Mouse (Mus musculus) forebrain, embryonic 10.5 days (tissue): Measurements from ENCODE around the gene Ninj2. TPM values are rescaled to one million over a fixed set of nuclear protein-coding genes. Genes with fewer than 3 reads are reported as not detected.
A peak's percentile ranks its signal among the peaks of the same experiment; 100 is the strongest.

ENCODE experiments used
- DNase-seq: peaks from one replicate; pipeline ENCODE4 v3.0.0-alpha.2; 2017; ENCODE audit warnings: low spot score; ENCODE audit errors: extremely low spot score
- H3K27ac ChIP-seq: fragments of 300-500 bp; sonication (generic); 2 replicates; pipeline ENCODE4 v1.5.1; 2016; ENCODE audit warnings: mild to moderate bottlenecking
- H3K27me3 ChIP-seq: fragments of 300-500 bp; sonication (generic); 2 replicates; pipeline ENCODE4 v1.6.1; 2016; ENCODE audit warnings: mild to moderate bottlenecking; ENCODE audit not compliant: poor library complexity, severe bottlenecking
- H3K36me3 ChIP-seq: fragments of 300-500 bp; sonication (generic); replicated peaks from 2 replicates; pipeline ENCODE4 v1.6.1; 2016; ENCODE audit warnings: mild to moderate bottlenecking, moderate library complexity
- H3K4me1 ChIP-seq: fragments of 300-500 bp; sonication (generic); 2 replicates; pipeline ENCODE4 v1.6.1; 2016
- H3K4me3 ChIP-seq: fragments of 300-500 bp; sonication (generic); 2 replicates; pipeline ENCODE4 v1.5.1; 2016; ENCODE audit warnings: mild to moderate bottlenecking, moderate library complexity
- H3K9me3 ChIP-seq: fragments of 300-500 bp; sonication (generic); 2 replicates; pipeline ENCODE4 v1.6.1; 2016; ENCODE audit warnings: mild to moderate bottlenecking, moderate library complexity
- WGBS: fragments of 180-500 bp; shearing (Covaris S2); methylation state at CpG from one replicate; pipeline ENCODE4 v1.1.7; 2016; 5-methylcytosine and 5-hydroxymethylcytosine counted together
- polyA plus RNA-seq: library from polyadenylated mRNA; unstranded; fragments of >200 nt; fragmentation: Nextera tagmentation; extraction: Ambion mirVana; gene quantifications from 2 replicates; pipeline ENCODE4 v1.2.1, GENCODE M21; 2016

Ninj2 gene
- polyA plus RNA-seq, 1 experiment from 2014 or later = not detected

DNA sequence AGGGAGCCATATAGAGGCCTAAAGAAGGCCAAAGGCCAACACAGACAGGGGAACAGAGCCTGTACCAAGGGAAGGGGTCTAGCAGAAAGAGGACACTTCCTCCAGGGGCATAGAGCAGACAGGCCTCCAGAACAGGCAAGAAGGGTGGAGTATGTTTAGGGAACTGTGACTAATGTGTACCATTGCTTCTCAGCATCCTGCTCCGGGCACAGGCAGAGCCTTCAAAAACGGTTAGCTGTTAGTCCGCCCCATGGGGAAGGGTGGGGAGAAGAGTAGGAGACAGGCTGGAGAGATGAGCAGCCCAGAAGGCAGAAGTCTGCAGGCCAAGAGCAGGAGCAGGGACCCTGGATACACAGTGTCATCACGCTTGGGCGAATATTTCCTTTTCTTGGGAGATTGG lies 96.1 kb downstream of the Ninj2 start:
- H3K4me1 ChIP-seq = peaks cover 59% of the 10 kb centered on the region
- 79% methylated on average over 5 of the region's 5 CpGs for WGBS
- H3K27me3 ChIP-seq = peaks cover 44% of the 10 kb centered on the region

DNA sequence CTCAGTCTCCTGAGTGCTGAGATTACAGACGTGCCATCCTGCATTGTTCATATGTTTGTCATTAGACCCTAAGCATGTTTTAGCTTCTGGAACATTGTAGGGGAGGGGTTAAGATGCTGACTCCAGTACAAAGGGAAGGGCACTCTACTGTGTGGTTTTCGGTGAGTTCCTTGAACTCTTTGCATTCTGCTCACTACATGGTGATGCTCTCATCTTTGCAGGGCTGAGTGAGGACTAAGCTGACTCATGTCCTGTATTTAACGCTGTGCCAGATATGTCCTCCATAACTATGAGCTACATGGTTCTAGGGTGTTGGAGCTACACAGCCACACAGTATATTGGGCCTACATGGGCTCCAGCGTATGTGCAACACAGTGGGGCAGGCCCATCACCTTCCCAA lies 97.2 kb downstream of the Ninj2 start:
- no peak for DNase-seq
- Histone ChIP-seq H3K27ac (no peak overlapping the region), H3K36me3 (no peaks in the 10 kb centered on the region), H3K27me3 (peaks cover 53% of the 10 kb centered on the region), H3K9me3 (no peaks in the 10 kb centered on the region), H3K4me3 (no peak overlapping the region), H3K4me1 (peaks cover 67% of the 10 kb centered on the region)
- 85% methylated on average over 4 of the region's 4 CpGs for WGBS

More for the DNA sequence above, 96.1 kb downstream of the Ninj2 start:
- no peak for DNase-seq
- H3K27ac ChIP-seq = no peak overlapping the region
- H3K4me3 ChIP-seq = no peak overlapping the region
- H3K36me3 ChIP-seq = no peaks in the 10 kb centered on the region
- H3K9me3 ChIP-seq = no peaks in the 10 kb centered on the region

DNA sequence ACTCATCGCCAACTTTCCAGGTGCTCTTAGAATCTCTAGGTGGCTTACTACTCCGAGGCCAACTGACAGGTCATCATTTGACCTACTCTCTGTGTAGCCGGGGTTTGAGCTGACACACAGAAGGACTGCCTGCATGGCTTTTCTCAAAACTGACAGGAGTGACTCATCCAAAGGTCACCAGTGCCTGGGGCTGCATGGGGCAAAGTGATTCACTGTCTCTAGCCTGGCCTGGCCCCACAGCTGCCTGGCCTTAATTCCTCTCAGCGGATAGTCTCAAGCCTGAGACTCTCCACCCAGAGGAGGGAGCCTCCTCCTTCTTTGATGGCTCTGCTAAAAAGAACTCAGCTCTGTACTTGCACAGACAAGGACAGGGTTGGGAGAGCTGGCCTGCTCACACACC lies 97.8 kb downstream of the Ninj2 start:
- Histone ChIP-seq H3K27ac (no peak overlapping the region), H3K36me3 (no peaks in the 10 kb centered on the region), H3K4me3 (no peak overlapping the region), H3K9me3 (no peaks in the 10 kb centered on the region), H3K27me3 (peaks cover 54% of the 10 kb centered on the region), H3K4me1 (peaks cover 62% of the 10 kb centered on the region)
- WGBS = 72% methylated on average over 4 of the region's 4 CpGs
- no peak for DNase-seq

DNA sequence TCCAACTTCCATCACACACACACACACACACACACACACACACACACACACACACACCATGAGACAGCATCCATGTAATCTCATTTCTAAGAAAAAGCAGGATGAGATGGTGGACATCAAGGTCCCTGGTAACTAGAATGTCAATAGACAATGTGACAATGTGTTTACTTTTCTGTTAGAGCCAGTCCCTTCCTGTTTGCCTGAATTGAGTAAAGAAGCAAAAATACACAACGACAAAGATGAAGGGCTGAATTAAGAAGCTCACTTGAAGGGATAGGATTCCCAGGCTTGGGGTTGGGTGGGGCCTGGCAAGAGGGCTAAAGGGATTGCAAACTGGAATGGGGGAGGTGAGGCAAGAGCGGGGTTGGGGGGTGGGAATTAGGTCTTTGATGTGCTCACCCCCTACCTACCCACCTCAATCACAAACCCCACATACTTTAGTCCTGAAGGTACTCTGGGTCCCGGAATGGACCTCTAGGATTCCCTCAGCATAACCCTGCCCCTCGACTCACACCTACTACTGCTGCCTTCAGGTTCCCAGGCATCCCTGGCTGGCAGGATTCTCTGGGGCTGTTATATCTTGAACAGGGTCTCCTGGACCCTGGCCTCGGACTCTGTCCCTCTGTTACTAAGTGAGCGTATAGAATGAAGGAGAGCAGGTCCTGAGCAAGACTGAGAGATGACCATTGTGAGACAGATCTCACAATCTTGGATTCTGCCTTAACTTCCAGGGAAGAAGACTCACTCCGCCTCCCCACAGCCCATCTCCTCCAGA lies 98.4 kb downstream of the Ninj2 start:
- WGBS = 50% methylated on average over 7 of the region's 7 CpGs

DNA sequence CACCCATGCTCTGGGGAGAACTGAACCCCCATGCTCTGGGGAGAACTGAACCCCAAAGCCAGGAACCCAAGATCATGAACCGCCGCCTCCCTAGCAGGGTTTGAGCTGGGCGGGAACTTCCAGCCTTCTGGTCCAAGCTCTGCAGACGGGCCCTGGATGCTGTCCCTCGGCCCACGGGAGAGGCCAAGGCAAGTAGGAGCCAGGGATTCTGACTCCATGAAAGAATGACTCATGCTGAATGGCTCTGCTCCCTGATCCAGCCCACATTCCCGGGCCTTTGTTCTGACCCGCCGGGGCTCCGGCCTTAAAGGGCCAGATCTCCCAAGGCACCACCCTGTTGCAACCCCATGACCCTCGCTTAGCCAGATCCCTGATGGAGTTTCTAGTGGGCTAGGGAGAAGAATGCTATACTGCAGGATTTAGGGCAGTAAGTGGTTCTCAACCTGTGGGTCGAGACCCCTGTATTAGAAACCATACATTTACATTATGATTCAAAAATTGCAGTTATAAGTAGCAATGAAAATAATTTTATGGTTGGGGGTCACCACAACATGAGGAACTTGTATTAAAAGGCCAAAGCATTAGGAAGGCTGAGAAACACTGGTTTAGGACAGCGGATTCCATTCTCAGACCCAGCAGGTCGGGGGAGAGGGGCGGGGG lies 99.2 kb downstream of the Ninj2 start:
- 10% methylated on average over 15 of the region's 15 CpGs for WGBS
- Histone ChIP-seq H3K4me1 (peaks cover 60% of the 10 kb centered on the region), H3K27me3 (peaks cover 44% of the 10 kb centered on the region), H3K36me3 (no peaks in the 10 kb centered on the region), H3K27ac (peak overlapping the region; percentile 84), H3K4me3 (peak overlapping the region; percentile 32), H3K9me3 (no peaks in the 10 kb centered on the region)
- DNase-seq = peak; percentile 59

More for the DNA sequence above, 98.4 kb downstream of the Ninj2 start:
- Histone ChIP-seq H3K27me3 (peaks cover 51% of the 10 kb centered on the region), H3K36me3 (no peaks in the 10 kb centered on the region), H3K4me1 (peaks cover 62% of the 10 kb centered on the region), H3K4me3 (peak overlapping the region; percentile 32), H3K27ac (peak overlapping the region; percentile 84), H3K9me3 (no peaks in the 10 kb centered on the region)
- DNase-seq = no peak

DNA sequence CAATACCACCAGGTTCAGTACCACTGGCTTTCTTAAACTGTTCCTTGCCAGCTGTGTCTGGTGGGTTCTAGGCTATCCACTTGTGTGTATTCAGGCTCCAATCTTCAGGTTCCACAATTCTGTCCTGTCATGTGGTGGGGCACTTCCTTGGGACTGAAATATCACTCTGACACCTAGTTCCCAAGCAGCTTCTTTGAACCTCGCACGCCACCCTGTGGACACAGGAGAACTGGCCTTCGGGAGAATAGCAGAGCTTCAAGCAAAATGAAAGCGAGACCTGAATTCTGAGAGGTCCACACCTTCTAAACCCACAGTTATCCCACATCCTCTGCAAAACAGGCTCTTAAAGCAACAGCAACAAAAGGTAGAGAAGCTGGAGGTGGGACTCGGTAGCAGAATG lies 100.0 kb downstream of the Ninj2 start:
- peaks cover 40% of the 10 kb centered on the region for H3K27me3 ChIP-seq
- peaks cover 52% of the 10 kb centered on the region for H3K4me1 ChIP-seq
- no peak overlapping the region for H3K4me3 ChIP-seq
- WGBS = 25% methylated on average over 5 of the region's 5 CpGs
- H3K36me3 ChIP-seq = no peaks in the 10 kb centered on the region
- H3K9me3 ChIP-seq = no peaks in the 10 kb centered on the region
- peak; percentile 76 for DNase-seq
- peak overlapping the region; percentile 51; the same call in 1 of the 2 replicates for H3K27ac ChIP-seq

DNA sequence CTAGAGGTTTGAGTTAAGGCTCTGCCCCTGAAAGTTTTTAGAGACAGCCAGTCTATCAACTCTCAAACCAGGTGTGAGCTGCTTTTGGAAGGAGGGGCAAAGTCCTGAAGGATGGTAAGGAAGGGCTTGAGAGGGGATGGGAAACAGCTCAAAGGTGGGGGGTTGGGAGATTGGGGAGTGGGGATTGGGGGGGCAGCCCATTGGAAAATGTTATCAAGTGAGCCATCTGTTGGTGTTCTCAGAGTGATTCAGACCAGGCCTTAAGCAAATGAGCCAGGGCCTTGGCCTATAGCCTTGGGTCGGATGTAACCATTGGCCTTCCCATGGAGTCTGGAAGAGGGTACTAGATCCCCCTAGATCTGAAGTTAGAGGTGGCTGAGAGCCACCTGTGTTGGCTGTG lies 100.6 kb downstream of the Ninj2 start:
- Histone ChIP-seq H3K36me3 (no peaks in the 10 kb centered on the region), H3K4me3 (no peak overlapping the region), H3K9me3 (no peaks in the 10 kb centered on the region), H3K27ac (no peak overlapping the region), H3K27me3 (peaks cover 33% of the 10 kb centered on the region), H3K4me1 (peaks cover 46% of the 10 kb centered on the region)
- 56% methylated on average over 1 of the region's 1 CpGs for WGBS
- DNase-seq = no peak

DNA sequence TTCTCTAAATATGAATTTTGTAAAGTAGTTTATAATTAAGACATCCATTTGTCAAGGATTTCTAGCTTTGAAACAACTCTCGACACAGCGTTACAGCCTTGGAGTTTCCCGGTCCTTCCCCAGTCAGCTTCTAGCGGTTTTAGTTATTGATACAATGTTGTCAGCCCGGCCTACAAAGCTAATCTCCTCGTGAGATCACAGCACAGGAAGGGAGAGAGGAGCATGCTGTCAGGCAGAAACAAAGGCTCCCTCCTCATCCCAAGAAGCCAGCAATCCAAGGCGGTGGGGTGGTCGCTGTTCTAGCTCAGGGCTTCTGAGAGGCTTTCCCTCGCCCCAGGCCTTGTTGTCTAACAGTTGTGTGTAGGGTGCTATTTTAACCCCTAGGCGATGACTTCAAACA lies 101.2 kb downstream of the Ninj2 start:
- Histone ChIP-seq H3K4me1 (peaks cover 43% of the 10 kb centered on the region), H3K27me3 (peaks cover 28% of the 10 kb centered on the region), H3K36me3 (no peaks in the 10 kb centered on the region), H3K4me3 (no peak overlapping the region), H3K27ac (no peak overlapping the region), H3K9me3 (no peaks in the 10 kb centered on the region)
- 27% methylated on average over 10 of the region's 10 CpGs for WGBS
- DNase-seq = no peak

DNA sequence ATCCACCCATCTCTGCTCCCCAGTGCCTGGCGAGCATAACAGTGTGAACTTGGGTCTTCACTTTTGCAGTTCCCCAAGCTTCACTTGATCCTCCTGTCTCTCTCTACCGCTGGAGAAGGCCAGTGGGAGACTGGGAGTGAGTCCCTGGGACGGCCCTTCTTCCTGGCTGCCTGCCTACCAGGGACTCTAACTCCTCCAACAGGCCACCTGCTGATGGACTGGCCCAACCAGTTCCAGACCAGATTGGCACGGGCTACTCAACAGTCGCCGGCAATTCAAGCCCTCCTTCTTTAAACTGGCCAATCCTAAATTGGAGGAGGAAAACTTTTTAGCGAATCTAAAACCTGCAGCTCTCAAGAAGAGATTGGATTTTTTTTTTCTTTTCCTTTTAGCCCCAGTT lies 101.8 kb downstream of the Ninj2 start:
- Histone ChIP-seq H3K27ac (no peak overlapping the region), H3K36me3 (no peaks in the 10 kb centered on the region), H3K4me3 (no peak overlapping the region), H3K9me3 (no peaks in the 10 kb centered on the region), H3K4me1 (peaks cover 49% of the 10 kb centered on the region), H3K27me3 (peaks cover 25% of the 10 kb centered on the region)
- WGBS = 18% methylated on average over 7 of the region's 7 CpGs
- DNase-seq = no peak

DNA sequence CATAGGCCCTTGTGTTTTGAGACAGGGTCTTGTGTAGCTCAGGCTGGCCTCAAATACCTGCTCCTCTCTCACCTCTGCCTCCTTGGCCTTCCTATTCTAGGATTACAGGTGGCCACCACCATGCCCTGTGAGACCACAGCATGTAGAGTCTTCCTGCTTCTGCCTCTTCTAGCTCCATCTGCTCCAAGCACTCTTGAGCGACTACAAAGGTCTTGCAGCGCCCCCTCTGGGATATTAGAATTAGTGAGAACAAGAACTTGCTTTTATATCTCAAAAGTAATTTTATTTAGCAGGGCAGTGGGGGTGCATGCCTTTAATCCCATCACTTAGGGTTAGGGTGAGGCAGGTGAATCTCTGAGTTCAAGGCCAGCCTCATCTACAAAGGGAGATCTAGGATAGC lies 103.7 kb downstream of the Ninj2 start:
- H3K27me3 ChIP-seq = peaks cover 25% of the 10 kb centered on the region
- WGBS = 51% methylated on average over 2 of the region's 2 CpGs
- peaks cover 49% of the 10 kb centered on the region for H3K4me1 ChIP-seq
- no peaks in the 10 kb centered on the region for H3K36me3 ChIP-seq
- H3K4me3 ChIP-seq = no peak overlapping the region
- no peaks in the 10 kb centered on the region for H3K9me3 ChIP-seq
- H3K27ac ChIP-seq = no peak overlapping the region
- no peak for DNase-seq

DNA sequence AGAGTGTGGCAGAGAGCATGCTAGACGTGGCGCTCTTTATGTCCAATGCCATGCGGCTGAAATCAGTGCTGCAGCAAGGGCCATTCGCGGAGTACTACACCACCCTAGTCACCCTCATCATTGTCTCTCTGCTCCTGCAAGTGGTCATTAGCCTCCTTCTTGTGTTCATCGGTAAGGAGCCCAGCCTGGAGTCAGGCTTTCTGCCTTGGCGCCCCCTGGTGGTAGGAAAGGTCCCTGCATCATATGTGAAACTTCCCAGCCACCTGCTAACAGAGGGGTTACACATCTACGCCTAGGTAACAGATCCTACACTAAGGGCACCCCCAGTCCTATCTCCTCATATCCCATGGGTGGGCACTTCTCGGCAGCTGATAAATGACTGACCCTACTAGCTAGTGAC lies 104.8 kb downstream of the Ninj2 start:
- Histone ChIP-seq H3K4me3 (no peak overlapping the region), H3K27me3 (peaks cover 25% of the 10 kb centered on the region), H3K4me1 (peaks cover 49% of the 10 kb centered on the region), H3K9me3 (no peaks in the 10 kb centered on the region), H3K27ac (no peak overlapping the region), H3K36me3 (no peaks in the 10 kb centered on the region)
- peak; percentile 82 for DNase-seq
- 35% methylated on average over 9 of the region's 9 CpGs for WGBS

DNA sequence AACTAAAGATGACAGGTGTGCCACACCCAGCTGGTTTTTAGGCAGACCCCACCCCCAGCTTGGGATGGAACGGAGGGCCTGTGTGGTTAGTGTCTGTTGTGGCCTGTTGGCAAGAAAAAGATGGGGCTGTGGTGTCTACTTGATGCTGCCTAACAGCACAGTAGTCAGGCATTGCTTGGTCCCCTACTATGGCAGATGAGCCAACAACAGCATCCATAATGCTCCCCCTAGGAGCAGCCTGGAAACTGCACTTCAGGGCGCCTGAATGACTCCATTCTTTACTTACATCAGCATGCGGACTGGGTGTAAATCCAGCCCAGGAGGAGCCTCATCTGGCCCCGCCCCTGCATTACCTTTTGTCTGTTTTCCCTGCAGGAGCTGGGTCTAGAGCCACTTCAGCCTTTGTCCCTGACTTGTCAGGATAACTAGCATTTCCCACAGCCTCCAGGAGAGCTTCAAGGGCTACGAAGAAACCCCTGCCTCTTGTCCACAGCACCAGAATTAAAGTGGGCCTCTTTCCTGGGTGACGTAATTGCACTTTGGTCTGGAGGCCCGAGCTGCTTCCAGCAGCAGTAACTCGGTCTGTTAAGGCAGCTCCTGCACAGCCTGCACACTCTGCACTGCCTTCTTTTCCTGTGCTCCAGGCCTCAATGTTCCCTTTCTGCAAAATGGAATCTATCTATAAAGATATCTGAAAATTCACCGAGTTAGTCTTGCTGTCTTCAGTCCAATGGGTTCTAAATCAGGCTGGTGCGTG lies 106.7 kb downstream of the Ninj2 start:
- peak overlapping the region; percentile 78 for H3K27ac ChIP-seq
- DNase-seq = peak; percentile 57
- peaks cover 40% of the 10 kb centered on the region for H3K4me1 ChIP-seq
- WGBS = 24% methylated on average over 10 of the region's 10 CpGs
- no peak overlapping the region for H3K4me3 ChIP-seq
- no peaks in the 10 kb centered on the region for H3K36me3 ChIP-seq
- no peaks in the 10 kb centered on the region for H3K9me3 ChIP-seq
- H3K27me3 ChIP-seq = peaks cover 14% of the 10 kb centered on the region; the same call in 1 of the 2 replicates

DNA sequence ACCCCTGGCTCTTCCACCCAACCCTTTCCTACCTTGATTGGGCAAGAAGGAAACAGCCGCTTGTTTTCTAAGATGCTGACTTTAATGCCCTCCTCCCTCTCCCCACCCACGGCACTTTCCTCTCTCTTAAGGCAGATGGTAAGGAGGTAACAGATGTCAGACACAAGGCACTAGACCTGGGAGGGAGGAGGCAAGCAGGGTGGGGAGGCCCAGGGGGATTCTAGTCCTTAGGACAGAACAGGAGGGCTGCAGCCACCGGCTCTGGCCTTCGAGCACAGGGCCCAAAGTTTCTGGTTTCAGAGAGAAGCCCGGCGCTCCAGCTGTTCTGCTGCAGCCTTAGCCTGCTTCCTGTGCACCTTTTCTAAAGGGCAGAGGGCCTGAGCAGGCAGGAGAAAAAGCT lies 108.8 kb downstream of the Ninj2 start:
- 61% methylated on average over 6 of the region's 6 CpGs for WGBS
- Histone ChIP-seq H3K9me3 (no peaks in the 10 kb centered on the region), H3K27ac (peak overlapping the region; percentile 25), H3K4me1 (peaks cover 41% of the 10 kb centered on the region), H3K4me3 (no peak overlapping the region), H3K36me3 (no peaks in the 10 kb centered on the region), H3K27me3 (no peaks in the 10 kb centered on the region)
- DNase-seq = no peak
